Mouse (Mus musculus) liver, embryonic 12.5 days (tissue): ENCODE results near the gene Ghr. TPM values are rescaled to one million over a fixed set of nuclear protein-coding genes. Genes with fewer than 3 reads are reported as not detected.

Source experiments
- ATAC-seq: fragments of 200-750 bp; cut with Nextera tagmentation; 2 replicates; pipeline ENCODE4 v1.8.0; 2017; ENCODE audit warnings: moderate number of reproducible peaks, mild to moderate bottlenecking, moderate library complexity
- H3K27ac ChIP-seq: fragments of 300-500 bp; sonication (generic); 2 replicates; pipeline ENCODE4 v1.5.1; 2016; ENCODE audit warnings: mild to moderate bottlenecking
- H3K27me3 ChIP-seq: fragments of 300-500 bp; sonication (generic); replicated peaks from 2 replicates; pipeline ENCODE4 v1.6.1; 2016; ENCODE audit warnings: mild to moderate bottlenecking, moderate library complexity
- H3K36me3 ChIP-seq: fragments of 300-500 bp; sonication (generic); 2 replicates; pipeline ENCODE4 v1.6.1; 2016; ENCODE audit warnings: mild to moderate bottlenecking, moderate library complexity
- H3K4me1 ChIP-seq: fragments of 300-500 bp; sonication (generic); 2 replicates; pipeline ENCODE4 v1.6.1; 2016
- H3K4me2 ChIP-seq: fragments of 300-500 bp; sonication (generic); 2 replicates; pipeline ENCODE4 v1.6.1; 2016; ENCODE audit warnings: mild to moderate bottlenecking, moderate library complexity
- H3K4me3 ChIP-seq: fragments of 300-500 bp; sonication (generic); 2 replicates; pipeline ENCODE4 v1.5.1; 2016; ENCODE audit warnings: mild to moderate bottlenecking, moderate library complexity
- H3K9ac ChIP-seq: fragments of 300-500 bp; sonication (generic); 2 replicates; pipeline ENCODE4 v1.6.1; 2016; ENCODE audit warnings: mild to moderate bottlenecking, moderate library complexity
- H3K9me3 ChIP-seq: fragments of 300-500 bp; sonication (generic); replicated peaks from 2 replicates; pipeline ENCODE4 v1.6.1; 2016; ENCODE audit warnings: mild to moderate bottlenecking, moderate library complexity
- WGBS: fragments of 180-500 bp; shearing (Covaris S2); methylation state at CpG from one replicate; pipeline ENCODE4 v1.1.7; 2016; ENCODE audit not compliant: insufficient replicate concordance; 5-methylcytosine and 5-hydroxymethylcytosine counted together
- polyA plus RNA-seq: library from polyadenylated mRNA; unstranded; fragments of >200 nt; fragmentation: Nextera tagmentation; extraction: Ambion mirVana; gene quantifications from 2 replicates; pipeline ENCODE4 v1.2.1, GENCODE M21; 2016

Ghr gene
- polyA plus RNA-seq, 1 experiment from 2014 or later: 24.9 TPM

- Histone ChIP-seq H3K27ac (no peak overlapping the region), H3K9me3 (no peaks in the 10 kb centered on the region), H3K4me3 (no peak overlapping the region), H3K4me1 (0 out of 2 replicates have a peak, but pooled peaks cover 3% of the 10 kb centered on the region), H3K36me3 (no peaks in the 10 kb centered on the region), H3K9ac (no peak overlapping the region), H3K4me2 (no peak overlapping the region), H3K27me3 (no peaks in the 10 kb centered on the region)
- WGBS: 79% methylated on average over 2 of the region's 2 CpGs
- no peak for ATAC-seq
Measured at GRCm38 (mm10) chr15:3511639-3512171, 71.6 kb downstream of the Ghr start.

GRCm38 (mm10) chr15:3509089-3509488 lies 74.2 kb downstream of the Ghr start:
- no peak overlapping the region for H3K9ac ChIP-seq

GRCm38 (mm10) chr15:3507329-3507728 lies 76.0 kb downstream of the Ghr start:
- no peak for ATAC-seq
- 82% methylated on average over 2 of the region's 2 CpGs for WGBS

More at GRCm38 (mm10) chr15:3509089-3509488, 74.2 kb downstream of the Ghr start:
- H3K4me2 ChIP-seq: no peak overlapping the region
- no peak overlapping the region for H3K4me3 ChIP-seq
- H3K27ac ChIP-seq: no peak overlapping the region
- no peaks in the 10 kb centered on the region for H3K36me3 ChIP-seq
- no peaks in the 10 kb centered on the region for H3K9me3 ChIP-seq
- 60% methylated on average over 3 of the region's 3 CpGs for WGBS
- H3K4me1 ChIP-seq: 0 out of 2 replicates have a peak, but pooled peaks cover 3% of the 10 kb centered on the region
- no peaks in the 10 kb centered on the region for H3K27me3 ChIP-seq
- no peak for ATAC-seq

GRCm38 (mm10) chr15:3504700-3505099 lies 78.6 kb downstream of the Ghr start:
- Histone ChIP-seq H3K4me3 (no peak overlapping the region), H3K9ac (no peak overlapping the region), H3K4me2 (no peak overlapping the region), H3K4me1 (no peaks in the 10 kb centered on the region), H3K9me3 (no peaks in the 10 kb centered on the region), H3K36me3 (no peaks in the 10 kb centered on the region), H3K27me3 (no peaks in the 10 kb centered on the region), H3K27ac (no peak overlapping the region)
- ATAC-seq: no peak
- 66% methylated on average over 5 of the region's 5 CpGs for WGBS

More at GRCm38 (mm10) chr15:3507329-3507728, 76.0 kb downstream of the Ghr start:
- H3K4me3 ChIP-seq: no peak overlapping the region
- no peaks in the 10 kb centered on the region for H3K27me3 ChIP-seq
- no peak overlapping the region for H3K27ac ChIP-seq
- H3K4me1 ChIP-seq: 0 out of 2 replicates have a peak, but pooled peaks cover 3% of the 10 kb centered on the region
- no peaks in the 10 kb centered on the region for H3K36me3 ChIP-seq
- H3K9ac ChIP-seq: no peak overlapping the region
- no peak overlapping the region for H3K4me2 ChIP-seq
- no peaks in the 10 kb centered on the region for H3K9me3 ChIP-seq

GRCm38 (mm10) chr15:3501683-3502082 lies 81.6 kb downstream of the Ghr start:
- H3K9ac ChIP-seq: no peak overlapping the region
- 64% methylated on average over 3 of the region's 3 CpGs for WGBS
- H3K27ac ChIP-seq: no peak overlapping the region
- H3K36me3 ChIP-seq: no peaks in the 10 kb centered on the region
- no peaks in the 10 kb centered on the region for H3K4me1 ChIP-seq
- ATAC-seq: no peak
- H3K4me3 ChIP-seq: no peak overlapping the region
- H3K9me3 ChIP-seq: no peaks in the 10 kb centered on the region
- H3K27me3 ChIP-seq: no peaks in the 10 kb centered on the region
- H3K4me2 ChIP-seq: no peak overlapping the region

- no peaks in the 10 kb centered on the region for H3K27me3 ChIP-seq
- H3K4me1 ChIP-seq: no peaks in the 10 kb centered on the region
- no peaks in the 10 kb centered on the region for H3K36me3 ChIP-seq
- WGBS: 73% methylated on average over 1 of the region's 1 CpGs
- H3K9ac ChIP-seq: no peak overlapping the region
- H3K4me2 ChIP-seq: no peak overlapping the region
- no peak for ATAC-seq
- H3K9me3 ChIP-seq: no peaks in the 10 kb centered on the region
- no peak overlapping the region for H3K4me3 ChIP-seq
- no peak overlapping the region for H3K27ac ChIP-seq
Measured at GRCm38 (mm10) chr15:3499020-3499419, 84.3 kb downstream of the Ghr start.

GRCm38 (mm10) chr15:3497946-3498580 lies 85.2 kb downstream of the Ghr start:
- H3K36me3 ChIP-seq: no peaks in the 10 kb centered on the region
- WGBS: 71% methylated on average over 9 of the region's 9 CpGs
- no peaks in the 10 kb centered on the region for H3K4me1 ChIP-seq
- no peak overlapping the region for H3K27ac ChIP-seq
- no peak overlapping the region for H3K9ac ChIP-seq
- no peaks in the 10 kb centered on the region for H3K27me3 ChIP-seq
- no peak overlapping the region for H3K4me3 ChIP-seq
- ATAC-seq: no peak
- no peaks in the 10 kb centered on the region for H3K9me3 ChIP-seq
- H3K4me2 ChIP-seq: no peak overlapping the region

GRCm38 (mm10) chr15:3490868-3491267 lies 92.4 kb downstream of the Ghr start:
- no peak overlapping the region for H3K4me2 ChIP-seq
- no peak overlapping the region for H3K9ac ChIP-seq
- H3K4me1 ChIP-seq: no peaks in the 10 kb centered on the region
- H3K27me3 ChIP-seq: no peaks in the 10 kb centered on the region
- H3K4me3 ChIP-seq: no peak overlapping the region
- no peak overlapping the region for H3K27ac ChIP-seq
- 66% methylated on average over 3 of the region's 3 CpGs for WGBS
- ATAC-seq: no peak
- H3K9me3 ChIP-seq: no peaks in the 10 kb centered on the region
- H3K36me3 ChIP-seq: no peaks in the 10 kb centered on the region

GRCm38 (mm10) chr15:3490011-3490410 lies 93.3 kb downstream of the Ghr start:
- 83% methylated on average over 2 of the region's 2 CpGs for WGBS
- Histone ChIP-seq H3K9me3 (no peaks in the 10 kb centered on the region), H3K4me3 (no peak overlapping the region), H3K36me3 (no peaks in the 10 kb centered on the region), H3K4me1 (no peaks in the 10 kb centered on the region), H3K27ac (no peak overlapping the region), H3K4me2 (no peak overlapping the region), H3K27me3 (no peaks in the 10 kb centered on the region), H3K9ac (no peak overlapping the region)
- no peak for ATAC-seq

GRCm38 (mm10) chr15:3489180-3489579 lies 94.1 kb downstream of the Ghr start:
- no peaks in the 10 kb centered on the region for H3K27me3 ChIP-seq
- H3K4me3 ChIP-seq: no peak overlapping the region
- no peaks in the 10 kb centered on the region for H3K36me3 ChIP-seq
- no peak overlapping the region for H3K9ac ChIP-seq
- no peak for ATAC-seq
- no peaks in the 10 kb centered on the region for H3K4me1 ChIP-seq
- no peak overlapping the region for H3K4me2 ChIP-seq
- H3K27ac ChIP-seq: no peak overlapping the region
- no peaks in the 10 kb centered on the region for H3K9me3 ChIP-seq

GRCm38 (mm10) chr15:3488601-3489000 lies 94.7 kb downstream of the Ghr start:
- H3K4me1 ChIP-seq: no peaks in the 10 kb centered on the region
- H3K27me3 ChIP-seq: no peaks in the 10 kb centered on the region
- no peak overlapping the region for H3K4me3 ChIP-seq
- no peak overlapping the region for H3K27ac ChIP-seq
- H3K9me3 ChIP-seq: no peaks in the 10 kb centered on the region
- no peak overlapping the region for H3K9ac ChIP-seq
- H3K36me3 ChIP-seq: no peaks in the 10 kb centered on the region
- no peak for ATAC-seq
- no peak overlapping the region for H3K4me2 ChIP-seq
- WGBS: 64% methylated on average over 3 of the region's 3 CpGs

- no peaks in the 10 kb centered on the region for H3K27me3 ChIP-seq
- no peak overlapping the region for H3K4me3 ChIP-seq
- no peaks in the 10 kb centered on the region for H3K9me3 ChIP-seq
- 71% methylated on average over 5 of the region's 5 CpGs for WGBS
- no peak for ATAC-seq
- H3K36me3 ChIP-seq: no peaks in the 10 kb centered on the region
- H3K4me2 ChIP-seq: no peak overlapping the region
- no peaks in the 10 kb centered on the region for H3K4me1 ChIP-seq
- H3K27ac ChIP-seq: no peak overlapping the region
- H3K9ac ChIP-seq: no peak overlapping the region
Measured at GRCm38 (mm10) chr15:3486691-3487090, 96.6 kb downstream of the Ghr start.

- no peak for ATAC-seq
- Histone ChIP-seq H3K36me3 (no peaks in the 10 kb centered on the region), H3K9me3 (no peaks in the 10 kb centered on the region), H3K27me3 (no peaks in the 10 kb centered on the region), H3K4me2 (no peak overlapping the region), H3K4me1 (no peaks in the 10 kb centered on the region), H3K27ac (no peak overlapping the region), H3K4me3 (no peak overlapping the region), H3K9ac (no peak overlapping the region)
- WGBS: 77% methylated on average over 1 of the region's 1 CpGs
Measured at GRCm38 (mm10) chr15:3485367-3485766, 97.9 kb downstream of the Ghr start.
